Mouse (Mus musculus) spleen, postnatal 4 days (tissue): ENCODE measurements around the gene Uba52.

Experiments
- DNase-seq, 2 experiments: peaks; one replicate each; pipeline ENCODE4 v3.0.0; 2022; ENCODE audit warnings: low spot score in 2 of 2

Uba52 gene

DNA sequence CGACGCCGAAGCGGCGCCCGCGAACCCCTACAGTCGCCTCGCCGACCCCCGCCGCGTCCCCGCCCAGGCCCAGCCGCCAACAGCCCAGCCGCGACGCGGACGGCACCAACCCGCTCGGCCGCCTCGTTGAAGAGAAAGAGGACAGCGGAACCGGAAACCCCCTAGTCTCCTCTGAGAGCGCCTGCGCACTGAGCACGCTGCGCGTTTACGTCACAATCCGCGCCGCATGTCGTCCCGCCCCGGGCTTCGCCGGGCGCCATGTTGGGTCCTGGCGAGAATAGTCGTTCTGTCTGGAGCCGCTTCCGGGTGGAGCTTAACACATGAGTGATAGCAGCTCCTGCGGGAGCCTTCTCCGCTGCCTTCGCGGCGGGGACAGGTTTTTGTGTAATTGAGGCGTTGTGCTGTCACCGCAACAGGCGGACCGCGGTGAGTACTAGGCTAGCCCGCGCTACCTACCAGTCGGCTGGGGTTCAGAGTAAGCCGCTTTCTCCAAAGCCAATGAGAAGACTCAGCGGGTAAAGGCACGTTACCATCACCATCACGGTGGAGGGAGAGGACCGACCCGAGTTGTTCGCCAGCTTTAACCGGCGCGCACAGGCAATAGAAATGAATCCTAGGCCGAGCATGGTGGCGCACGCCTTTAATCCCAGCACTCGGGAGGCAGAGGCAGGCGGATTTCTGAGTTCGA lies at the start of gene Uba52:
Gene Uba52 (minus strand): TSS at position 574 of the 688 bp plus-strand sequence.
- peak; percentile 97 for DNase-seq

DNA sequence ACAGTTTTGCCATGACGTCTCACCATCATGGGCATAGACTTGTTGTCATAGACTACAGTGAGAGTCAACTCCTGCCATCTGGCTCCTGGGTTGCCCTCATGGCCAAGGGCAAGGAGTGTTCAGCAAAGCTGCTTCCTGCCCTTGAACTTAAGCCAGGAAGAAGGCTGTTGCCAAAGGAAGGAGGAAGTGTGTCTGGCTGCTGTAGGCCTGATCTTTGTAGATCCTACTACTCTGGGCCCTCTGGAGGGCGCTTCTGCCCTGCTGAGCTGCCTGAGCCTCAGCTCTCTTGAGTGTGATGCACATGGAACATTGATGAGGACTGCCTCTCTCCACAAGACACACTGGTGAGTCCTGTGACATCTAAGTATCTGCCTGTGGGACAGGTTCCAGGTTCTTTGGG lies 49.5 kb upstream of the Uba52 start:
- peak in 1 of 2 experiments; percentile 47 for DNase-seq

DNA sequence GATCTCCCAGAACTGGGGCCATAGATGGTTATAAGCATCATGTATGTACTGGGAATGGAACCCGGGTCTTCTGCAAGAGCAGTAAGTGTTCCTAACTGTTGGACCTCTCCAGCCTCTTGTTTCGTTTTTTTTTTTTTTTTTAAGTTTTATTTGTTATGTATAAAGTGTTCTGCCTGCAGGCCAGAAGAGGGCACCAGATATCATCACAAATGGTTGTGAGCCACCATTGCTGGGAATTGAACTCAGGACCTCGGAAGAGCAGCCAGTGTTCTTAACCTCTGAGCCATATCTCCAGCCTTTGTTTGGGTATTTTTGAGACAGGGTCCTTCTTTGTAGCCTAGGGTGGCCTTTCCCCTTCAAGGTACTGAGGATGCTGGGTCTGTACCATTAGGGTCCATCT lies 48.4 kb upstream of the Uba52 start:
- DNase-seq, result no peak

DNA sequence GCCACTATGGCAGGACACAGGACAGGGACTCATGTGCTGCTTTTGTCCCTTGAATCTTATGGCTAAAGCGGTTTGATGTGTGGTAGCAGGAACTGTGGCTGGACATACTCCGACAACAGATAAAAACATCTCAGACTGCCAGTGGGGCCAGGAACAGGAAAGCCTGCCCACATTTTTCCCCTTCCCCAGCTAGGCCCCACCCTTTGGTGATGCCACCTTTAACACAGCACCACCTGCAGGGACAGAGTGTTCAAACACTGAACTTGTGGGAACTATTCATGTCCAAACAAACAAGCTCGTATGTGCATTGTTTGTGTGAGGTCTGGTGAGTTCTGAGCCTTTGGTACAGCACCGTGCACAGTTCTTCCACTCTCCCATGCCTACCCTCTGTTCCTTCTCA lies 47.7 kb upstream of the Uba52 start:
- no peak for DNase-seq

DNA sequence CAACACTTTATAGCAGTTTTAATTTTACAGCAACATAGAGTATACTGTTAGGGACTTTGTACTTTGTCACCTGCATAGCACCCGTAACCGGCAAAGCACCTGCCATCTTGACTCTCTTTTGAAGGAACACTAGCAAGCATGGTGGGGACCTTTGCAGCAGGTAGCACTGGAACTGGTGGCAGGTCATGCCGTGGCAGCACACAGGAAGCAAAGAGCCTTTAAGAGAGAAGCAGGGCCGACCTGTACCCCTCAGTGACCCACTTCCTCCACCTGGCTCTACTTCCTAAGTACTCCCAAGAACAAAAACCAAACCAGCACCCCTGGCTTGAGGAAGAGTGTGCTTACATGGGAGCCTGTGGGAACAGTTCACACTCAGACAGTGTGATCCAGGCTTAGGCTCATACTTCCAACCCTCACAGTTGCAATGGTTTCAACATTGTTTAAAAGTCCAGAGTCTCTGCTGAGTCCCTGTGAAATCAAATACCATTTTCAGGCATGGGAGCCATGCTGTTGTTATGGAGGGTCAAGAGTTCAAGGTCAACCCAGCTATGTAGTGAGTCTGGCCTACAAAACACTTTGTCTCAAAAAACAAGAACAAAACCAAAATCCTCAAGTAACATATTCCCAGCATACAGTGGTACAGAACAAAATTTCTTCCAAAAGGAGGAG lies 44.6 kb upstream of the Uba52 start:
- DNase-seq, result no peak

DNA sequence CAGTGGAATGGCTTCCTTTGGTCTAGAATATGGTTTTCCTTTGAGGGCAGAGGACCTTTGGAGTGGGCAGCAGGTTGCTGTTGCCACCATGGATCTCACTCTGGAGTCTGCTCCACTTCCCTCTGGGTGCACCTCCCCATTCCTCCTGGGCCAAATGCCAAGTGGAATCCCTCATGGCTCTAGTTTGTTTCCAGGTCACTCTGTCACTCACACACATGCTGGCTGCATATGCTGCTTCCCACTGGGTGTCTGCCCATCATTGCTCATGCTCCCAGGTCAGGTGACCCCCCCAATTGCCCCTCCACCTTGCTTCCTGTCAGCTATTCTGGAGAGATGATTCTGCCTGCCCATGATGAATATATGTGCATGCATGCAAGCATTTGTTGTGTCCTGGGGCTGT lies 43.1 kb upstream of the Uba52 start:
- no peak for DNase-seq

DNA sequence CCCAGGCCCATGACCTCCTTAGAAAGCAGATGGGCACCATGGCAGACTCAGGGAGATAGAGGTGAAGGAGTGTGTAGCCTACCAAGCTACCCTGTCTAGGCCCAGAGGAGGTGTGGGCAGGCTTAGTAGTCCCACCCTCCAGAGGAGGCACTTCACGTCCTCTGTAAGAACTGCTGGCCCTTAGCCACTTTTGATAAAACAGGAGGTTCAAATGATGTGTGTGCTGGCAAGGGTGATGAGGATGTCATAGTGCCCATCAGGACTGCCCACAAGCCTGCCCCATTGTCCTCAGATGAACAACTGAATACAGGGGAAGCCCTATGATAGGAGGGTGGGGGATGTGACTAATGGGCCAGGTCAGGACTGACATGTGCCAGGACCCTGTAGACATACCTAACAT lies 42.2 kb upstream of the Uba52 start:
- no peak for DNase-seq

DNA sequence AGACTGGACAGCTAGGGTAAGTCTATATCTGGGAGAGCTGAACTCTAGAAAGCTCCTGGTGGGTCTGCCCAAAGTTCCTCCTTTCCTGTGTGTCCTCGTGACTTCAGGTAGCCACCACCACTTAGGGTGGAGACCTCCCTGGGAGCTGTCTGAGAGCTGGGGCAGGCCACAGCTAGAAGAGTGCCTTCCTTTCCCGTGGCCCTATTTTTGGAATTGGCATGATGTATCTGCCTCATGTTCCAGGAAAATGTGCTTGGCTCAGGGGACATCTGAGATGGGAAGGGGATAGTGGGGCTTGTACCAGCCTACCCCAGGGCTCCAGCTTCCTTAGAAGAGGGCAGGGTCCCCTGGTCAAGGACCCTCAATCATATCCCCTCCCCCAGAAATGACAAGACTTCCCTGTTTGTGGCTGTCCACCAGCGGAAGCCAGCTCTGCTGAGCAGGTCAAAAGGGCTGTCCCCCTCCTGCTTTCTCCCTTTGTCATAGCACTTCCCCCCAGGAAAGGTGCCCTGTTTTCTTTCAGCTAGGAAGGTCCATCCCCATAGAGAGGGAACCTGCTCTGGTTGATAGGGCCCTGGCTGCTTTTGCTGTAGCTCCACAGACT lies 41.1 kb upstream of the Uba52 start:
- no peak for DNase-seq

DNA sequence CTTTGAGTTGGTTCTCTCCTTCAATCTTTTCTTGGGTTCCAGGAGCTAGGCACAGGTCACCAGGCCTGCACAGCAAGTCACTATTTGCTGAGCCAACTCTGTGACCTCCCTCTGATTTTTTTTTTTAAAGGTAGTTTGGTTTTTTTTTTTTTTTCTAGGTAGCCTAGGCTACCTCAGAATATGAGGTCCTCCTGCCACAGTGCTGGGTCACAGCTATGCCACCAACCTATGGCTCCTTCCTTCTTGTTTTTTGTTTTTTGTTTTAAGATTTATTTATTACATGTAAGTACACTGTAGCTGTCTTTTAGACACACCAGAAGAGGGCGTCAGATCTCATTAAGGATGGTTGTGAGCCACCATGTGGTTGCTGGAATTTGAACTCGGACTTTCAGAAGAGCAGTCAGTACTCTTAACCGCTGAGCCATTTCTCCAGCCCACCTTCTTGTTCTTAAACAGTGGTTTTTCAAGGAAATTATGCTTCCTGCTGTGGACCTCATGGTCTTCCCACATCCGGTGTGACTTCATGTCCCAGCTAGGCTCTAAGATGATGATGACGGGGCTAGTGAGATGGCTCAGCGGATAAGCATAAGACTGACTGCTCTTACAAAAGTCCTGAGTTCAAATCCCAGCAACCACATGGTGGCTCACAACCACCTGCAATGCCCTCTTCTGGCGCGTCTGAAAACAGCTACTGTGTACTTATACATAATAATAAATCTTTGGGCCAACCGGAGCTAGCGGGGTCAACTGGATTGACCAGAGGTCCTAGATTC lies 39.0 kb upstream of the Uba52 start:
- DNase-seq, result no peak

DNA sequence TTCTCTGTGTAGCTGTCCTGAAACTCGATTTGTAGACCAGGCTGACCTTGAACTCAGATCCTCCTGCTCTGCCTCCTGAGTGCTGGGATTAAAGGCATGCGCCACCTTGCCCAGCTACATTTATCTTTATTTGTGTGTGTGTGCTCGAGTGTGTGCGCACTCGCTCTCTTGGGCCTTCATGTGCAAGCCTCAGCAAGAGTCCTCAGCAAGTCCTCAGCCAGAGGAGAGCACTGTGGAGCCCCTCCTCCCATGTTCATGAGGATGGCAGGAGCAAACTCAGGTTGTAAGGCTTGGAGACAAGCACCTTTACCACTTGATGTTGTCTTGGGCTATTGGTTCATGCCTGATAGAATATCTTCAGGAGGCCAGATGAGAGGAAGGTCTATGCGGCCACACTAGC lies 37.2 kb upstream of the Uba52 start:
- no peak for DNase-seq

DNA sequence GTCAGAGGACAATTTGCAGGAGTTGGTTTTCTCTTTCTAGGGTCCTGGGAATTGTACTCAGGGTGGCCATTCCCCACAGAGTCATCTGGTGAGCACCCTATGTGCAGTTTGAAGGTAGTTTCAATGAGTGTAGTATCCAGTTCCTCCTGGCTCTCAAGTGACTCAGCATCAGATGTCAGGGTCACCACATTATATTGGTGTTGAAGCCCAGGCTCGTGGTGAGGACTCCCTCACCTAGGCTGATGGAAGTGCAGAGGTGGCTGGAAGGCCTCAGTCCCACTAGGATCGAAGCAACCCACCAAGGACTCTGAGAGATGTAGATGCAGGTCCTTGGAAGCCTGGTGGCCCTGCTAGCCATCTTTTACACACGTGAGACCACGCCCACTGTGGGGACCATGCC lies 35.8 kb upstream of the Uba52 start:
- DNase-seq, result no peak

DNA sequence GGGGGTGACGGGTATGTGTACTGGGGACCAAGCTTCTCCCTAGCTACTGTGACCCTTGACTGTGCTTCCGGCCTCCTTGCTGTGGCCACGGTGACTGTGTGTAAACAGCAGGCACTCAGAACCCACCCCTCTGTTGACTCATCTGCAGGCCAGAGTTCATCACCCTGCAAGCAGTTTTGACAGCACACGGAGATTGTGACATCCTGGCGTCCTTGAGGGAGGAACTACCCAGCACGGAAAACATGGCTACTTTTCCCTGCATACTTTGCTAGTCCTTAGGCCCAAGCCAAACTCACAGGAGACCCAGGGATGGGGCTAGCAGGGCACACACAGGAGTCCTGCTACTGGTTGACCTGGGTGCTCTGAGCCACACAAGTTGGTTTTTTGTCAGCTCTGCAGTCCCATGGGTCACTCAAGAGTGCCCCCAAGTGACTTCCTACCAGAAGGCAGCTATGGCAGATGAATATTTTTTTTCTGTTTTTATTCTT lies 33.6 kb upstream of the Uba52 start:
- peak in 1 of 2 experiments; percentile 37 for DNase-seq

DNA sequence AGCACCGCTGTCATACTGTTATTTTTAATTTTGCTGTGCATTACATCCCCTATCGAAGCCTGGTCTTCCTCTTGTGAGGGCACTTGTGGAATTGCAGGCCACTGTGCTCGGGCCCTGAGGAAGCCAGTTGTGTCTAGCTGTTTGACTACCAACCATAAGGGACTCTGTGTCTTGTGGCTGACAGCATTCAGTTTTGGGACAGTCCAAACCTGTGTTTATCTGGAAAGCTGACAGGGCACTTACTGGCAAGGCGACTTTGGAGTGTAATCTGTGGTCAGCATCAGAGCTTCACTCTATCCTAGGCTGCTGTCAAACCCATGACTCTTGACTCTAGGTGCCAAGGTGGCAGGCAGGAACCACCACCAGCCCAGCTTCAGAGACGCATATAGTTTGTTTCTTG lies 30.5 kb upstream of the Uba52 start:
- DNase-seq, result no peak

DNA sequence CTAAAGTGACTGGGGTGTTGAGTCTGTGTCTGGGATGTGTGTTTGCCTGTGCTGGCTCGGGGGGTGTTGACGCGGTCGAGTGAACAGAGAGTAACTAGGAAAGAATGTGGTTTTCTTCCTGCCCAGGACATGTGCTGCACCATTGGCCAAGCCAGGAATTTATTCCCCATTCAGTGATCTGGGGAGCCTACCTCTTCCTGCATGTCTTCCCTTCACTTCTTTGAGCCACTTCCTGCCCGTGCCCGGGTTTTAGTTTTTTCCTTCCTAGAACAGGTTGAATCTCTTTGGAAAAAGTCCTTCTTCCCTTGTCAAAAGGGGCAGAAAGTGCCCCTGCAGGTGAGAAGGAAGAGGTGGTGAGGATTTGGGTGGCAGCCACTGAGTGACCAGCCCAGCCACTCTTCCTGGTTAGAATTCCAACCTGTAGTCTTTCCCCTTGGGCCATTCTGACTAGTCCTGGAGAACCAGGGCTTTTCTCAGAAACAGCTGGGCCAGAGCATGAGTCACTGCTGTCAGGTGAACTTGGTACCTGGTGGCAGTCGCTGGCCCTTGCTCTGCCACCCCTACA lies 30.0 kb upstream of the Uba52 start:
- no peak for DNase-seq

DNA sequence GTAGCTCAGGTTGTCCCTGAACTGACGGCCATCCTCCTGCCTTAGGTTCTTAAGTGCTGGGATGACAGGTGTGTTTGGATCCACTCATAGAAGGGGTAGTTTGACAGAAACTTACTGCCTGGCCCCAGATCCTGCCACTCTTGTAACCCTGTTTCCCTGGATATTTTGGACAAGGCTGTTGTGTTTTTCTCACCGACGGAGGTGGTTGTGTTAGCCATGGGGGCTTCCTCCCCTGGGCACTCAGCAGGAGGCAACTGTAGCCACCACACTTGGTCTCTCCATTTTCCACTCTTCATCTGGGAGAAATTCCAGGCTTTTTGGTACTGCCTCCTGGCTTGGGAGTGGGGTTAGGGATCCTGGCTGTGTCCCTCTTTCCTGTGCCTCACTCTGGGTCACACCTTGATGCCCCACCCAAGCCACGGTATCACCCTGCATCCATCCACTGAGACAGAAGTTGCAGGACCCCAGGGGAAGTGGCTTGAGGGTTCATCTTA lies 29.5 kb upstream of the Uba52 start:
- no peak for DNase-seq

DNA sequence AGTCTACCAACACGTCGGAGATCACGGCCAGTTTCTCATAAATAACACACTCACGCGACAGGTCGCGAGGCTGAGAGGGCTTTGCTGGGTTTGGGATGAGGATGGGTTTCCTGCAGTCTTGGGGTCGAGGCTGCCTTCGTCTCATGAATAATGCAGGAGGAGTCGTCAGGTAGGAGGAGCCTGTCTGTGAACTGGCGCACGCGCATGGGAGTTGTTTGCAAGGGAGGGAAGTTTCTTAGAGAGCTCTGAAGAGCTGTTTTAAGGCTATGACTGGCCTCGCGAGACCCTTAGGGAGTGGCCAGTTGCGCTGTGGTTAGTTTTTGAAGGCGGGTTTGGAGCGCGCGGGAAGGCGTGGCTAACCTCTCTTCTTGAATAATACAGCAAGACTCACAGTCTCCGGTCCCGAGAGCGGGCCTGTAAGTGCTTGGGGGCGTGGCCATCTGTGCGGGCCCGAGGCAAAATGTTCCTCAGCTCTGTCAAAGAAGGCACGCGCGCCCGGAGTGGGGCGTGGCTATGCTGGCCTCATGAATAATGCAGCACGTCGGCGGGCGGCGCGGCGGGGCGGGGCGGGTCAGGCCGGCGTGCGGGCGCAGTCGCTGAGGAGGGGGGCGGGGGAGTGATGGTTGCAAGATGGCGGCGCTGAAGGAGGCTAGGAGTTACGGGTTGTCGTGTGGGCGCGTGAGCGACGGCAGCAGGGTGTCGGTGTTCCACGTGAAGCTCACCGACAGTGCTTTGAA lies 28.6 kb upstream of the Uba52 start, which contains the start of gene Ell:
Gene Ell (plus strand): TSS at position 381 of the 737 bp plus-strand sequence.
- DNase-seq, result peak; percentile 100

DNA sequence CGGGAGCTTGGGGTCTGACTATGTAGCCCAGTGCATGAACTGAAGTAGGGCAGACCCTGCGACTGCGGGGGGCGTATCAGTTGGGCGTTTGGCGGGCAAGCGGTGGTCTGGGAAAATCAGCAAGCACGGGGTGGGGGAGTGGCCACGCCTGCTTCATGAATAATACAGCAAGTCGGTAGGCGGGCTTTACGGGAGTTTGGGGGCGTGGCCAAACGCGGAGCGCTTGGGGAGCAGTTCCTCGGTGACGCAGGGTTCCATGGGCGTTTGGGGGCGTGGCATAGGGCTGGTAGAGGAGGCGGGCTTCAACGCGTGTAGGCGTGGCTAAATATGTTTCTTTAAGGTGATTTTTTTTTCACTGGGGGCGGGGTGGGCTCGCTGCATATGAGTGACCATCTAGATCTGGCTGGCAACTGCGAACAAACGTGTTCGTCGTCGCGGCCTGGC lies 28.1 kb upstream of the Uba52 start:
- DNase-seq, result peak; percentile 100

DNA sequence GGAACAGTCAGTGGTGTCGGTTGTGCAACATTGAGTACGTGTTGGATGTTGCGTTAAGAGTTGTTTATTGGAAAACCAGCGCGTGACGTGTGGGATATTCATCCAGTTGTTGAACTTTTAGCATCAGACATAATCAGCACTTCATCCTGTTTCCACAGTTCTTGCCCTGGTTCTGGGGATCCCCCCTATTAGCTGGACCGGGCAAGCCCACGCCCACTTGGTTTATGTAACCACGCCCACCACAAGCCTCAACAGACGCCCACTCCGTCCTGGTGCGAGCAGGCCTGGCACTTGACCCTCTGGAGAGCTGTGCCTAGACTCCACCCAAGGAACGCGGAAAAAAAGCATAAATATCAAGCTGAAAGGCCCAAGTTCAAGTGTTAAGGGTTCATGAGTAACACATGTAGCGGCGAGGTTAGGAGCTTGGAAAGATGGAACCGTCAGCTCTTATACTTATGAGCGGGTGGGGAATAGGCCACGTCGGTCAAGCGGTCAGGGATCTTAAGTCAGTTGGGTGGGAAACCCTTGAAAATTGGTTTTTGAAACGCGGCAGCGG lies 27.5 kb upstream of the Uba52 start:
- peak; percentile 67 to 77 for DNase-seq

DNA sequence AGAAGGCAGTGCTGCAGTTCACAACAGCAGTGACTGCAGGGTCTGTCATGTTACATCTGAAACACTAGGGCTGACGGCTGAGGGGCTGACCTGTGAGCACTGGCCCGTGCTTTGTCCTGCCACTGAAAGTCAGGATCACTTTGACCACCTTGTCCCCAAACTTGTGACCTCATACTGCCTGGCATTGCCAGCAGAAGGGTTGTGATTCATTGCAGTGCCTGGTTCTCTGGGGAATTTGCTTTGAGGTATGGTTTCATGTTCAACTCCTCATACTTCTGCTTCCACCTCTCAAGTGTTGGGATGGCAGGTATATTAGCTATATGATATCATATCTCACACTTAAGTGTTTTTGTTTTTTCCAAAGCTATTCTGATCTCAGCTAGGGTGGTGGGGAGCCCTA lies 25.1 kb upstream of the Uba52 start:
- DNase-seq, result no peak

DNA sequence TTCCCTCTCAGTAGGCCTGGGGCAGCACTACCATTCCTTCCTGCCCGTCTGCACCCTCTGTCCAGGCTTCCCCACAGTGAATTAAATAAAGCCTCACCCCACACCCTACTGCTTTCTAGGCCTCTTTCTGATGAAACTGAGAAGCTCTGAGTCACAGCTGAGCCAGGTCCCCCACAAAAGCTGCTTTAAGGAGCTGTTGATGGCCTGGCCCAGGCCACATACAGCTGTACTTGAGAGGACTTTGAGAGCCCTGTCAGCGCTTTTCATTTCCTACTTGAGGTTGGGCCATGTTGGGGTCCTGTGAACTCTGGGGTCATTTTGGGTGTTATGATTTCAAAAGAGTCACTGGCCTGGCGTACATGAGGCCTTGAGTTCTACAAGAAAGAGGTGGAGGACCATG lies 24.6 kb upstream of the Uba52 start:
- DNase-seq, result no peak

DNA sequence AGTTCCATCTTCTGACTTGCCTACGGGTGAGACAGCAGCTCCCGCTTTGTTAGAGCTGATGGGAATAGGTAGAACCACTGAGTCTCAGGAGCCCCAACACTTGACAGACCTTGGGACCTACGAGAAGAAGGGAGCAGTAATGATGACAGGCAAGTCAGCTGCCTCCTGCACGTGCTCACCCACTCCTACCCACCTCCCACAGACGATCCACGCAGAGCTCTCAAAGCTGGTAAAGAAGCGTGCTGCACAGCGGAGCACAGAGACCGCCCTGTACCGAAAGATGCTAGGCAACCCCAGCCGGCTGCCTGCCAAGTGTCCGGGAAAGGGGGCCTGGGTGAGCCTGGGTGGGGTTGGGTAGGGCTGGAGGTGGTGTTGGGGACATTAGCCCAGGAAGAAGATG lies 23.7 kb upstream of the Uba52 start:
- no peak for DNase-seq
